Comparison of ENCODE assay signal across 20 mouse cellular contexts in the genomic region with DNA sequence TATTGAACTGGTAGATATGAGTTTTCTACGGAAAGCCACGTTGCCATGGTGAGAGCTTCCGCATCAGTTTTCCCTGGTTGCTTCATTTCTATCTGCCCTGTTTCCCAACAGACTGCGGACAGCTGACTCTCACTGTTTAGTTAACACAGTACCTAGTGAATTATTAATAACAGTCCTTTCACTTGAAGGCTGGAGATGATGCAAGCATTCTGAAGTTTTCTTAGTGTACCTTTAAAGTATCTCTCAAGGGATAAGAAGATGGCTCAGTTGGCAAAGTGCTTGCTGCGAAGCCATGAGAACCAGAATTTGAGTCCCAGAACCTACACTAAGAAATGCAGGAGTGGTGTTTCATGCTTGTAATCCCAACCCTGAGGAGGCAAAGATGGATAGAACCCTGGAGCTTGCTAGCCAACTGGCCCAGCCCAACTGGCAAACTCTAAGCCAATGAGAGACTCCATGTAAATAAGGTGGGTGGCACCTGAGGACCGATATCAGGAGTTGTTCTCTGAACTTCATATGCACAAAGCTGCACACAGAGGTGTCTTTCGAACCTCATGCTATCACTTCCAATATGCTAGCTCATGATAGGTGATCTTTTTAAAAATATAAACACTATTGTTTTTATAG. TPM values are rescaled to one million over a fixed set of nuclear protein-coding genes. Genes with fewer than 3 reads are reported as not detected.
A peak's percentile ranks its signal among the peaks of the same experiment; 100 is the strongest.
DNase-seq lines count a peak whose midpoint lies in the region; ATAC-seq and TF ChIP-seq lines count a peak whose summit lies in the region.
"Had no signal": no experiment of that assay in that cellular context is flagged by ENCODE, and none has a peak within 500 bp of the region (broad histone marks: within the 10 kb centered on the region; RNA-seq: fewer than 3 reads in every experiment).

No protein-coding gene starts in this region.

- H3K4me3 ChIP-seq in liver, embryonic 11.5 days (ENCODE audit: low read depth, low read length): no peak overlapping the region
- H3K4me3 ChIP-seq in kidney, postnatal 0 days (replicated peaks; ENCODE audit: low read depth, low read length): no peak overlapping the region
- H3K4me3 ChIP-seq in liver, embryonic 15.5 days (replicated peaks): no peak overlapping the region
- H3K4me3 ChIP-seq: heart, adult 2 months; limb, embryonic 12.5 days; neural tube, embryonic 13.5 days; stomach, embryonic 15.5 days had no signal

- H3K9me3 ChIP-seq in liver, embryonic 11.5 days (ENCODE audit: control insufficient read depth, low read length): no peaks in the 10 kb centered on the region
- no peaks in the 10 kb centered on the region for H3K9me3 ChIP-seq in kidney, postnatal 0 days (replicated peaks; ENCODE audit: low read length)
- H3K9me3 ChIP-seq in liver, embryonic 15.5 days (replicated peaks): no peaks in the 10 kb centered on the region
- H3K9me3 ChIP-seq: limb, embryonic 12.5 days; neural tube, embryonic 13.5 days; stomach, embryonic 15.5 days had no signal

- WGBS in liver, embryonic 11.5 days: 67% methylated on average over 7 of the region's 7 CpGs
- 61% methylated on average over 7 of the region's 7 CpGs for WGBS in kidney, postnatal 0 days
- 52% methylated on average over 7 of the region's 7 CpGs for WGBS in liver, embryonic 15.5 days (ENCODE audit: insufficient replicate concordance)

- no peak overlapping the region for H3K27ac ChIP-seq in liver, embryonic 11.5 days (ENCODE audit: low read depth, low read length)
- no peak overlapping the region for H3K27ac ChIP-seq in kidney, postnatal 0 days
- no peak overlapping the region for H3K27ac ChIP-seq in liver, embryonic 15.5 days (replicated peaks)
- H3K27ac ChIP-seq: heart, adult 2 months; hindbrain, embryonic 14.5 days; limb, embryonic 12.5 days; neural tube, embryonic 13.5 days; stomach, embryonic 15.5 days had no signal

- ATAC-seq in liver, embryonic 11.5 days (replicated peaks; ENCODE audit: low FRiP score): no peak
- 0 out of 2 replicates have a peak, but pooled peaks have one; percentile 49 for ATAC-seq in kidney, postnatal 0 days (replicated peaks; ENCODE audit: low FRiP score, low read depth)
- peak; percentile 73 for ATAC-seq in liver, embryonic 15.5 days (ENCODE audit: insufficient read depth)
- ATAC-seq: forebrain, embryonic 14.5 days had no signal

- no peak overlapping the region for H3K4me2 ChIP-seq in liver, embryonic 11.5 days
- H3K4me2 ChIP-seq in kidney, postnatal 0 days (ENCODE audit: low read length): no peak overlapping the region
- peak overlapping the region; percentile 25; the same call in 1 of the 2 replicates for H3K4me2 ChIP-seq in liver, embryonic 15.5 days
- H3K4me2 ChIP-seq: hindbrain, embryonic 14.5 days; limb, embryonic 12.5 days; neural tube, embryonic 13.5 days; stomach, embryonic 15.5 days had no signal

- H3K9ac ChIP-seq in liver, embryonic 11.5 days (ENCODE audit: low read depth, low read length): no peak overlapping the region
- no peak overlapping the region for H3K9ac ChIP-seq in kidney, postnatal 0 days (ENCODE audit: low read depth, low read length)
- no peak overlapping the region for H3K9ac ChIP-seq in liver, embryonic 15.5 days
- H3K9ac ChIP-seq: hindbrain, embryonic 14.5 days; limb, embryonic 12.5 days; neural tube, embryonic 13.5 days; stomach, embryonic 15.5 days had no signal

- H3K4me1 ChIP-seq in liver, embryonic 11.5 days (replicated peaks; ENCODE audit: control insufficient read depth, insufficient read depth, low read length): no peaks in the 10 kb centered on the region
- H3K4me1 ChIP-seq in kidney, postnatal 0 days (replicated peaks; ENCODE audit: insufficient read depth, low read length): 0 out of 2 replicates have a peak, but pooled peaks cover 5% of the 10 kb centered on the region
- H3K4me1 ChIP-seq in liver, embryonic 15.5 days (replicated peaks): peaks cover 3% of the 10 kb centered on the region; the same call in 1 of the 2 replicates
- H3K4me1 ChIP-seq: limb, embryonic 12.5 days; stomach, embryonic 15.5 days had no signal

- peak; percentile 10 for DNase-seq in liver
- no peak for DNase-seq in liver, embryonic 11.5 days (ENCODE audit: low spot score)
- DNase-seq in embryo, embryonic 10.5 days (ENCODE audit: low spot score): peak; percentile 22
- peak; percentile 28 for DNase-seq in kidney, postnatal 0 days (ENCODE audit: low spot score)
- no peak for DNase-seq in adrenal gland, adult 8-10 months
- no peak for DNase-seq in cerebellum, adult 8-10 months
- DNase-seq: cerebellum, adult 11-12 months; heart, adult 2 months; heart, postnatal 10 days; thymus, postnatal 36 days had no signal

- no peaks in the 10 kb centered on the region for H3K27me3 ChIP-seq in liver, embryonic 11.5 days (replicated peaks; ENCODE audit: control insufficient read depth, insufficient read depth, low read length)
- H3K27me3 ChIP-seq in kidney, postnatal 0 days (ENCODE audit: insufficient read depth, low read length): no peaks in the 10 kb centered on the region
- no peaks in the 10 kb centered on the region for H3K27me3 ChIP-seq in liver, embryonic 15.5 days
- H3K27me3 ChIP-seq: limb, embryonic 12.5 days; neural tube, embryonic 13.5 days; stomach, embryonic 15.5 days had no signal

- no peaks in the 10 kb centered on the region for H3K36me3 ChIP-seq in liver, embryonic 11.5 days (ENCODE audit: control insufficient read depth, insufficient read depth, low read length)
- H3K36me3 ChIP-seq in kidney, postnatal 0 days (ENCODE audit: insufficient read depth, low read length): no peaks in the 10 kb centered on the region
- H3K36me3 ChIP-seq in liver, embryonic 15.5 days (replicated peaks): no peaks in the 10 kb centered on the region
- H3K36me3 ChIP-seq: limb, embryonic 12.5 days; neural tube, embryonic 13.5 days; stomach, embryonic 15.5 days had no signal

- TF ChIP-seq CTCF in kidney, postnatal 0 days (IDR thresholded peaks at IDR 0.05; ENCODE audit: low read depth): no peak

RNA-seq across cellular contexts. Expression of a gene that starts 35.7 kb away (rescaled TPM):
- polyA plus RNA-seq in liver, embryonic 11.5 days (2014; fragmentation: Nextera tagmentation; extraction: Ambion mirVana): not detected in 2 replicates
- polyA plus RNA-seq in kidney, postnatal 0 days (2015; fragmentation: Nextera tagmentation; extraction: Ambion mirVana): 0.26 and 0.46 TPM in 2 replicates
- polyA plus RNA-seq in liver, embryonic 15.5 days (2015; fragmentation: Nextera tagmentation; extraction: Ambion mirVana): 0.08 TPM in 1 of 2 replicates, not detected in the other
- total RNA-seq in adrenal gland, adult 8-10 months (2022): under 1 TPM in 1 of 4 experiments, not detected in 3; 0.25 TPM
- total RNA-seq: common myeloid progenitor, adult 5-6 weeks; gastrocnemius, adult 18-20 months; layer of hippocampus, adult 8-10 months had no signal
- polyA plus RNA-seq: forebrain, embryonic 14.5 days; small intestine, adult 2 months had no signal

Comparison
In these comparisons a context has a peak if more than half of its experiments do, and no peak if none do; other contexts are left out.
1. DNase-seq: peak in liver (single experiment), embryo, embryonic 10.5 days (single experiment) and kidney, postnatal 0 days (single experiment); none in liver, embryonic 11.5 days (single experiment), adrenal gland, adult 8-10 months (single experiment) and cerebellum, adult 8-10 months (single experiment).